Mouse (Mus musculus): ENCODE measurements around the gene Map1s. TPM values are rescaled to one million over a fixed set of nuclear protein-coding genes. Genes with fewer than 3 reads are reported as not detected.
A peak's percentile ranks its signal among the peaks of the same experiment; 100 is the strongest.

Gene Map1s
- polyA plus RNA-seq, 1 experiment from 2014 or later, result 39.5 TPM

MicroRNA genes within 50 kb of the gene (microRNA counts, 519-probe panel; counts per million panel counts)
- not detected for microRNA mmu-miR-1969

Small RNA genes lying within 50 kb of the gene (microRNA-seq; reads per million reads assigned to microRNA genes)
- gene Mir1969 (3.3 reads per million, percentile 13 among the genes with 10 or more reads in this experiment), gene Mir7067 (1.2 reads per million)

Other genes with a start within 250 kb of the Map1s start
- 49.9 and 57.9 TPM in 2 replicates for gene Pgpep1, start 245.5 kb upstream of the Map1s start, polyA plus RNA-seq (2015; fragmentation: Nextera tagmentation; extraction: Ambion mirVana)
- gene Lsm4, start 232.7 kb upstream of the Map1s start, polyA plus RNA-seq (2015; fragmentation: Nextera tagmentation; extraction: Ambion mirVana), result 271 and 297 TPM in 2 replicates
- 84.4 and 84.6 TPM in 2 replicates for gene Jund, start 207.0 kb upstream of the Map1s start, polyA plus RNA-seq (2015; fragmentation: Nextera tagmentation; extraction: Ambion mirVana)
- 0.04 TPM in 1 of 2 replicates, not detected in the other for gene Iqcn, start 202.5 kb upstream of the Map1s start, polyA plus RNA-seq (2015; fragmentation: Nextera tagmentation; extraction: Ambion mirVana)
- gene Gm3336, start 187.4 kb upstream of the Map1s start, polyA plus RNA-seq (2015; fragmentation: Nextera tagmentation; extraction: Ambion mirVana), result 1.1 and 1.9 TPM in 2 replicates
- gene Pde4c, start 182.2 kb upstream of the Map1s start, polyA plus RNA-seq (2015; fragmentation: Nextera tagmentation; extraction: Ambion mirVana), result 0.45 and 0.50 TPM in 2 replicates
- 20.9 and 24.0 TPM in 2 replicates for gene Rab3a, start 151.3 kb upstream of the Map1s start, polyA plus RNA-seq (2015; fragmentation: Nextera tagmentation; extraction: Ambion mirVana)
- 44.4 and 51.3 TPM in 2 replicates for gene Mpv17l2, start 145.0 kb upstream of the Map1s start, polyA plus RNA-seq (2015; fragmentation: Nextera tagmentation; extraction: Ambion mirVana)
- 58.1 and 58.4 TPM in 2 replicates for gene Pik3r2, start 129.2 kb upstream of the Map1s start, polyA plus RNA-seq (2015; fragmentation: Nextera tagmentation; extraction: Ambion mirVana)
- gene Mast3, start 100.9 kb upstream of the Map1s start, polyA plus RNA-seq (2015; fragmentation: Nextera tagmentation; extraction: Ambion mirVana), result 13.3 and 16.5 TPM in 2 replicates
- 0.26 and 0.43 TPM in 2 replicates for gene Il12rb1, start 97.5 kb upstream of the Map1s start, polyA plus RNA-seq (2015; fragmentation: Nextera tagmentation; extraction: Ambion mirVana)
- 6.5 and 7.0 TPM in 2 replicates for gene Arrdc2, start 66.2 kb upstream of the Map1s start, polyA plus RNA-seq (2015; fragmentation: Nextera tagmentation; extraction: Ambion mirVana)
- 1.5 and 2.1 TPM in 2 replicates for gene Kcnn1, start 42.7 kb upstream of the Map1s start, polyA plus RNA-seq (2015; fragmentation: Nextera tagmentation; extraction: Ambion mirVana)
- gene Ccdc124, start 32.0 kb upstream of the Map1s start, polyA plus RNA-seq (2015; fragmentation: Nextera tagmentation; extraction: Ambion mirVana), result 90.9 and 91.3 TPM in 2 replicates
- gene Slc5a5, start 13.2 kb upstream of the Map1s start, polyA plus RNA-seq (2015; fragmentation: Nextera tagmentation; extraction: Ambion mirVana), result 4.1 and 6.0 TPM in 2 replicates
- gene Rpl18a, start 8.5 kb upstream of the Map1s start, polyA plus RNA-seq (2015; fragmentation: Nextera tagmentation; extraction: Ambion mirVana), result 3,920 and 3,932 TPM in 2 replicates